Mouse (Mus musculus): ENCODE data around the gene Hist1h4h.
"Not testable (repeated sequence)": the region's sequence is repeated elsewhere in the genome, so short reads cannot be mapped to it uniquely, and the experiment has no call there.

The Hist1h4h gene

DNA sequence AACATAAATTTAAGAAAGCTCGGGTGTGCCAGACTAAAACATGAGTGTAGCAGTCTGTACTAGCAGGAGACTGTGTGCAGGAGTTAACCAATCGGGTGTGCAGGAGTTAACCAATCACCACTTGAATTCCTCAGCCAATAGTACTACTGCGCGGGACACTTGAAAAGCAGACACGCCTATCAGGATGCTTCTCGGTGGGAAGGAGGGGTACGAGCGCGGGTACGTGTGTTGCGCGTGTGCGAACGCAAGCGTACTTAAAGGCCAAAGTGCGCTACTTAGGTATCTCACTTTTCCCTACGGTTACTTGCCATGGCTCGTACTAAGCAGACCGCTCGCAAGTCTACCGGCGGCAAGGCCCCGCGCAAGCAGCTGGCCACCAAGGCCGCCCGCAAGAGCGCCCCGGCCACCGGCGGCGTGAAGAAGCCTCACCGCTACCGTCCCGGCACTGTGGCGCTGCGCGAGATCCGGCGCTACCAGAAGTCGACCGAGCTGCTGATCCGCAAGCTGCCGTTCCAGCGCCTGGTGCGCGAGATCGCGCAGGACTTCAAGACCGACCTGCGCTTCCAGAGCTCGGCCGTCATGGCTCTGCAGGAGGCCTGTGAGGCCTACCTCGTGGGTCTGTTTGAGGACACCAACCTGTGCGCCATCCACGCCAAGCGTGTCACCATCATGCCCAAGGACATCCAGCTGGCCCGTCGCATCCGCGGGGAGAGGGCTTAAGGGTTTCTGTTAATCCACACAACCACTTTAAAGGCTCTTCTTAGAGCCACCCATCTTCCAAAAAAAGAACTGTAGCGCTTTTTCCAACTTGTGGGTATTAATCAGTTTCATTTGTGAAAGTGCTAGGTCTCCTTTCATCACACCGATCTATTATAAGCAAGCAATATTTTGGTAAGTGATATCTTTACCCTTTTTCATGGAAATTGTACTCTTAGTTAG is 4.6 kb downstream of the Hist1h4h start, which contains the start of gene Hist1h3g:
TSS of gene Hist1h3g (plus strand) at position 286 of the 939 bp plus-strand sequence.
- DNase-seq (ENCODE audit: low spot score), result peak; percentile 92

DNA sequence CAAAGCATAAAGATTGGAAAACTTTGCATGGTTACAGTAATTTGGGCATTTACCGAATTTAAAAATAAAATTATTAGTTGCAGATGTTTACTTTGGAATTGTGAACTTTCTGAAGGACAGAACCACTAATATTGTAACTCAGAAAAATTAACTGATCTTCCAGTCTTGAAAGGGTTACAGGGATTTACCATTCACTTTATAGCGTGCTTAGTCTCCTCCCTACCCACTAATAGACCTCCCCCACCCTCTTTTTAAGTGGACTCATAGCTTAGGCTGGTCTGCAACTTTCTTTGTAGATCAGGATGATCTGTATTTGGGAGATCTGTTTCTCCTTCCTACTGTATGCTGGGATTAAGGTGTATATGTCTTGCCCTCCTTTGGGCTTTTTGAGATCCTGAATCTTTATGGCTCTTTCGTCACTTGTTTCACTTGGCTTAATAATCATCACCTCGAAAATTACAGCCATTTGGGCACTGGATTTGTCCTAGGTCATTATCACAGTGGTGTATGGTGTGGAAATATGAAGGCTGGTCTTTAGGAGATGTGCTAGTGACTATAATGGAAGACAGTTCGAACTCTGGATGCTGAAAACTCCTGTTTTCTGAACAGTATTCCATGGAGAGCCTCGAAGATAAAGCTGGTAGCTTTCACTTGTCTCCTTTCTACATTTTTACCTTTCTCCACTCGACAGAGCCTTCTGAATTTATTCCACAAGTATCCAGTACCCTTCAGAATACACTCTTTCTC is 5.4 kb downstream of the Hist1h4h start:
- no peak for DNase-seq (ENCODE audit: low spot score)

- no peak for DNase-seq (ENCODE audit: low spot score)
Measured at GRCm38 (mm10) chr13:23537006-23537710, 6.3 kb downstream of the Hist1h4h start.

GRCm38 (mm10) chr13:23538249-23538648 is 7.4 kb downstream of the Hist1h4h start:
- no peak for DNase-seq (ENCODE audit: low spot score)

GRCm38 (mm10) chr13:23539821-23540220 is 9.0 kb downstream of the Hist1h4h start:
- not testable (repeated sequence) for DNase-seq (ENCODE audit: low spot score)

DNA sequence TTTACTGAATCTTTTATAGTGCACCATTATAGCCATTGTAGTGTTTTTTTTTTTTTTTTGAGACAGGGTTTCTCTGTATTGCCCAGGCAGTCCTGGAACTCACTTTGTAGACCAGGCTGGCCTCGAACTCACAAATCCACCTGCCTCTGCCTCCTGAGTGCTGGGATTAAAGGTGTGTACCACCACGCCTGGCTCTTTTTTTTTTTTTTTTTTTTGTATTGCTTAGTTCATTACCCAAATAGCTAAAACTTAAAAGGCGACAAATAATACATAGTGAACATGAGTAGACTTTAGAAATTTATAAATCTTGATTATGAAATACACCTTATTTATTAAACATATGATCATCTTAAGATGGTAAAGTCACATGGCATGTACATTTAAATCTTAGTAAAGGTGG is 10.6 kb downstream of the Hist1h4h start:
- DNase-seq (ENCODE audit: low spot score), result no peak

DNA sequence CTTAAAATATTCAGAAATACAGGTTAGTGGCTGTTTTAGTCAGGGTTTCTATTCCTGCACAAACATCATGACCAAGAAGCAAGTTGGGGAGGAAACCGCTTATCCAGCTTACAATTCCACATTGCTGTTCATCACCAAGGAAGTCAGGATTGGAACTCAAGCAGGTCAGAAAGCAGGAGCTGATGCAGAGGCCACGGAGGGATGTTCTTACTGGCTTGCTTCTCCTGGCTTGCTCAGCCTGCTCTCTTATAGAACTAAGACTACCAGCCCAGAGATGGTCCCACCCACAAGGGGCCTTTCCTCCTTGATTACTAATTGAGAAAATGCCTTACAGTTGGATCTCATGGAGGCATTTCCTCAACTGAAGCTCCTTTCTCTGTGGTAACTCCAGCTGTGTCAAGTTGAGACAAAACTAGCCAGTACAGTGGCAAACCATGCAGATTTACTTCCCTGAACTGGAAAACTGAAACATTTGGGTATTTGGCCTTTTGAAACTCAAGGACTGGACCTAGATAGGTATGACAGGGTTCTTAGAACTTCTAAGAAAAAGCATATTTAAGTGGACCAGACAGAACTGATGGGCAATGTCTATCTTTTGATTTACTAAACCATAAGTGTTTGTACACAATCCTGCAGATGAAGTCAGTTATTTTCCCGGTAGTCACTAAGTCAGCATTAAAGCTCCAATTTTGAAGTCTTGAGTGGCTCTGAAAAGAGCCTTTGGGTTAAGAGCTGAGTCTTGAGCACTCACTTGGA is 11.6 kb downstream of the Hist1h4h start:
- DNase-seq (ENCODE audit: low spot score), result not testable (repeated sequence)

- peak; percentile 85 for DNase-seq (ENCODE audit: low spot score)
Measured at GRCm38 (mm10) chr13:23542999-23543607, 12.3 kb downstream of the Hist1h4h start, which contains the start of gene Hist1h2bh. Hist1h2bh (minus strand) TSS chr13:23543392.

DNA sequence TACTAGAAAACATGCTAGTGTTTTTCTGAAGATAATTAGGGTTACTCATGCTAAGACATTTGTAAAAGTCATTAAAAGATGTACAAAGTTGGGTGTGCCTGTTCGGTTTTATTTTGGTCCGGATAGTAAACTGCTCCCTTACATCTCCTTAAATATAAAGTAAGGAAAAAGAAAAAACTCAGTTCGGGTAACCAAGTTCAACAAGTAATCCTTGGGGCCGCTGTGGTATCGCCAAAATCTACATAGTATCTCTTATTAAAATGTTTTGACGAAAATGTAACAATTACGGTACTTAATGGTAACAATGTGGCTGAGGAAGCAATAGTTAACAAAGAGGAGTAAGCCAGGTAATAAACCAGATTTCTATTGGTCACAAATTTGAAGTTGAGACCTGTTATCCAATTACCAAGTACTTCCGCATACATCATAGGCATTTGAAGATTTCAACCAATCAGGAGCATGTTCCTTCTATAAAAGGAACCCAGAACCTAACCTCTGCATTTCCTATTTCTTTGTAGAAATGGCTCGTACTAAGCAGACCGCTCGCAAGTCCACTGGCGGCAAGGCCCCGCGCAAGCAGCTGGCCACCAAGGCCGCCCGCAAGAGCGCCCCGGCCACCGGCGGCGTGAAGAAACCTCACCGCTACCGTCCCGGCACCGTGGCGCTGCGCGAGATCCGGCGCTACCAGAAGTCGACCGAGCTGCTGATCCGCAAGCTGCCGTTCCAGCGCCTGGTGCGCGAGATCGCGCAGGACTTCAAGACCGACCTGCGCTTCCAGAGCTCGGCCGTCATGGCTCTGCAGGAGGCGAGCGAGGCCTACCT is 13.3 kb downstream of the Hist1h4h start, which contains the start of gene Hist1h3f:
TSS of gene Hist1h3f (plus strand) at position 88 of the 822 bp plus-strand sequence.
- peak; percentile 98 for DNase-seq (ENCODE audit: low spot score)

GRCm38 (mm10) chr13:23544787-23545120 is 13.9 kb downstream of the Hist1h4h start:
- not testable (repeated sequence) for DNase-seq (ENCODE audit: low spot score)

DNA sequence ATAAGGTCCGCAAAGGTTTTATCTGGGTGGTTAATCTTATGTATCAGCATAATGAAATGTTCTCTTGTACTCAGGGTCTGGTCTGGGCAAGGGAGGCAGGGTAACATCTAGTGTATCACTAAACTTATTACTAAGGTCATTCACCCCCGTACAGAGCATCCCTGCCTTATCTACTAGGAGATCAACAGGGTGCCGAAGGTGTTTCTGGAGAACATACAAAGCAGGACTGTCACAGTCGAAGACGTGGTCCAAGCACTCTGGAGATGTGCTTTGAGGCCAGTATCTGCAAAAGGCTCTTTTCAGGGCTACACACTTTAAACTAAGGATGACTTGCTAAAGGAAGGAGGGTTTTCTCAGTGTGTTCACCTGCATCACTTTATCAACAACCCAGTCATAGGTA is 15.8 kb downstream of the Hist1h4h start:
- DNase-seq (ENCODE audit: low spot score), result no peak

GRCm38 (mm10) chr13:23550761-23551145 is 19.9 kb downstream of the Hist1h4h start:
- peak; percentile 43 for DNase-seq (ENCODE audit: low spot score)

DNA sequence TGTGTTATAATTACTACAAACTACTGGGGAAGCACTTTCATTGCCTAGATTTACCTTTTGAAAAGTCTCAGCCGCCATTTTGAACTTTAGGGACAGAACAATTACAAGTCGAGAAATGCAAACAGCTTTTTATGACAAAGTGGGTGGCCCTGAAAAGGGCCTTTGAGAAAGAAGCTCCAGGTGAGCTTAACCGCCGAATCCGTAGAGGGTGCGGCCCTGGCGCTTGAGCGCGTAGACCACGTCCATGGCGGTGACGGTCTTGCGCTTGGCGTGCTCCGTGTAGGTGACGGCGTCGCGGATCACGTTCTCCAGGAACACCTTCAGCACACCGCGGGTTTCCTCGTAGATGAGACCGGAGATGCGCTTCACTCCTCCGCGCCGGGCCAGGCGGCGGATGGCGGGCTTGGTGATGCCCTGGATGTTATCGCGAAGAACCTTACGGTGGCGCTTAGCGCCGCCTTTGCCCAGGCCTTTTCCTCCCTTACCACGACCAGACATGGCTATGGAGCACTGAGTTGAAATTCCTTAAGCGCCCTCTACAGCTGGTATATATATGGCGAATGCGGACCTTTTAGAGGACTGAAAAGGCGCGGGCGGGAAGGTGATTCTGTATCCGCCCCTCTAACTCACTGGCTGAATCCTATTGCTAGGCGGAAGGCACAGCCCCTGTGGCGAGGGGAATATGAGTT is 20.4 kb downstream of the Hist1h4h start, which contains the start of gene Hist1h4f:
TSS of gene Hist1h4f (minus strand) at position 503 of the 689 bp plus-strand sequence.
- peak; percentile 96 for DNase-seq (ENCODE audit: low spot score)

DNA sequence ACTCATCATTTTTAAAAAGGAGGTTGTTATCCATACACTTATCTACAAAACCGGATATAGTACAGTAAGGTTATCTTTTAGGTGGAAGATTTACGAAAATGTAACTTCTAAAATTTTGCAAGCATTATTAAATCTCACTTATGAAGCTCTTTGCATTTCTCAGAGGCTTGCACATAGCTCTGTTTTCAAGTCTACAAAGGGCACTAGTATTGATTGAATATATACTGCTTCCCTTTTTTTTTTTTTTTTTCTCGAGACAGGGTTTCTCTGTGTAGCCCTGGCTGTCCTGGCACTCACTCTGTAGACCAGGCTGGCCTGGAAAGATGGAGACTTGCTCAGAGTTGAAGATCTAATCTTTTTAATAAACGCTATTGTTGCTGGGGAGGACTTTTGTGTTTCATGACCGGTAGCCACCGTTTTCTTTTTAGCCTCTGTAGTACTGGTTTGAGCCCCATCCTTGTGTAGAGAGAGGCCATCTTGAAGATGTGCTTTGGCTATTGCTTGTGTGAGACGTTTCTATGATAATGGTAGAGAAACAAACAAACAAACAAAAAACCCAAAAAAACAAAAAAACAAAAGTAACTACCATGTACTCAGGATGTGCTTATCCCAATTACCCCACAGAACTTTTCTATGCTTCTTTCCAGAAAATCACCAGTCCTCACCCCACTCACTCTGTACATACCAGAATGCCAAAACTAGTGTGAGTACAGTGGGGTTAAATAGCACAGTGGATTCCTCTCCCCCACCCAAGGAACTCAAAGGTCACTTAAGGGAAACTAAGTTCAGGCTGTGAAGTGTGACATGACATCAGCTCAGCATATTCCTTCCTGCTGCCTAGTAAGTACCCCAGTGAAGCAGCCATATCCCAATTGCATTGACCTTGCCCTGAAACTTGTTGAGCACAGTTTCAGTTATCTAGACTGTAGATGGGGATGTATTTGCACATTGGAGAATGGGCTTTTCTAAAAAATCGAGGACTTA is 21.4 kb downstream of the Hist1h4h start:
- no peak for DNase-seq (ENCODE audit: low spot score)

DNA sequence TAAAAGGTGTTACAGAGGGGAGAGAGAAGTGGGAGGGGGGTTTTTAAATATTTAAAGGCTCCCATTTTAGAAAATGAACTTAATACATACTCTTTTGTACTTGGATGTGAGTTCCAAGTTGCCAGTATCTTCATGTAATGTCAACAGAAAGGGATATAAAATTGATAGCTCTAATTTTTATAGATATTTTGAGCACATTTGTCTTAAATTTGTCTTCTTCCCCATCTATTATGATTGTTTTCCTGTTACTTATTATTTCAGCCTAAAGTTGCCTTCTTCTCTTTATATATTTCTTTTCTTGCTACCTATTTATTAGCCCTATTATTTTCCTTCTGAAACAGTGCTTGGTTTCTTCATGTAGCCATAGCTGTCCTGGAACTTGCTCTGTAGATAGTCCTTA is 22.1 kb downstream of the Hist1h4h start, which contains the start of gene Hist1h1d:
TSS of gene Hist1h1d (plus strand) at position 301 of the 400 bp plus-strand sequence.
- no peak for DNase-seq (ENCODE audit: low spot score)

GRCm38 (mm10) chr13:23554393-23554792 is 23.5 kb downstream of the Hist1h4h start:
- DNase-seq (ENCODE audit: low spot score), result no peak

DNA sequence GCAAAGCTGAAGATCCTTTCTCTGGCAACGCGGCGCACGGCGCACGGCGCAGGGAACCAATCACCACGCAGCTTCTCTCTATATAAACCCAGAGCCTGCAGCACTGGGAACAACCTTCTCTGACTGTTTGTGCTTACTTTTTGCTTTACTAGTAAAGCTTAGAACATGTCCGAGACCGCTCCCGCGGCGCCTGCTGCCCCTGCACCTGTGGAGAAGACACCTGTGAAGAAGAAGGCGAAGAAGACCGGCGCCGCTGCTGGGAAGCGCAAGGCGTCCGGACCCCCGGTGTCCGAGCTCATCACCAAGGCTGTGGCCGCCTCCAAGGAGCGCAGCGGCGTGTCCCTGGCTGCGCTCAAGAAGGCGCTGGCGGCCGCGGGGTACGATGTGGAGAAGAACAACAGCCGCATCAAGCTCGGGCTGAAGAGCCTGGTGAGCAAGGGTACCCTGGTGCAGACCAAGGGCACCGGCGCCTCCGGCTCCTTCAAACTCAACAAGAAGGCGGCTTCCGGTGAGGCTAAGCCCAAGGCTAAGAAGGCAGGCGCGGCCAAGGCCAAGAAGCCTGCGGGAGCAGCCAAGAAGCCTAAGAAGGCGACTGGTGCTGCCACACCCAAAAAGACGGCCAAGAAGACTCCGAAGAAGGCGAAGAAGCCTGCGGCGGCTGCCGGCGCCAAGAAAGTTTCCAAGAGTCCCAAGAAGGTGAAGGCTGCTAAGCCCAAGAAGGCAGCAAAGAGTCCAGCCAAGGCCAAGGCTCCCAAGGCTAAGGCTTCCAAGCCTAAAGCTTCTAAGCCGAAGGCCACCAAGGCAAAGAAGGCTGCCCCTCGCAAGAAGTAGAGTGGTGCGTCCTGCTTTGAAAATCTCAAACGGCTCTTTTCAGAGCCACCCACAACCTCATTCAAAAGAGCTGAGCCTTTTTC is 24.3 kb downstream of the Hist1h4h start:
- peak; percentile 88 for DNase-seq (ENCODE audit: low spot score)

Data from retina, embryonic 14.5 days (tissue).